Comparison of ENCODE assay signal across 20 mouse cellular contexts in genomic region chr16:93245738-93246137, GRCm38 (mm10).
"Had no signal": no experiment of that assay in that cellular context is flagged by ENCODE, and none has a peak within 500 bp of the region (broad histone marks: within the 10 kb centered on the region; RNA-seq: fewer than 3 reads in every experiment).

No protein-coding gene starts in this region.

- ATAC-seq: liver, postnatal 0 days; lung, postnatal 0 days; midbrain, embryonic 13.5 days; midbrain, embryonic 15.5 days had no signal

- DNase-seq: liver, embryonic 13.5 days; liver, postnatal 0 days; lung, adult 2 months; lung, postnatal 14 days; lung, postnatal 4 days; retina, postnatal 1 day; right cerebral cortex, adult 18-20 months; right cerebral cortex, postnatal 25 days; thymus, adult 18-20 months; thymus, postnatal 14 days; thymus, postnatal 36 days had no signal

- H3K27me3 ChIP-seq: liver, embryonic 13.5 days; lung, embryonic 15.5 days; megakaryocyte, embryonic 14.5 days; midbrain, embryonic 15.5 days had no signal

- H3K27ac ChIP-seq: liver, embryonic 13.5 days; liver, embryonic 15.5 days; lung, embryonic 15.5 days; midbrain, embryonic 13.5 days; midbrain, embryonic 15.5 days; neural tube, embryonic 12.5 days had no signal

- H3K9ac ChIP-seq: liver, embryonic 13.5 days; liver, embryonic 15.5 days; liver, postnatal 0 days; lung, embryonic 15.5 days; midbrain, embryonic 13.5 days; midbrain, embryonic 15.5 days; neural tube, embryonic 12.5 days had no signal

- H3K36me3 ChIP-seq: liver, embryonic 13.5 days; liver, embryonic 15.5 days; lung, embryonic 15.5 days; midbrain, embryonic 13.5 days; midbrain, embryonic 15.5 days; neural tube, embryonic 12.5 days had no signal

- H3K9me3 ChIP-seq: liver, embryonic 13.5 days; liver, embryonic 15.5 days; lung, embryonic 15.5 days; midbrain, embryonic 13.5 days; midbrain, embryonic 15.5 days; neural tube, embryonic 12.5 days had no signal

- H3K4me2 ChIP-seq: liver, embryonic 13.5 days; liver, embryonic 15.5 days; lung, embryonic 15.5 days; midbrain, embryonic 11.5 days; midbrain, embryonic 13.5 days; midbrain, embryonic 15.5 days; neural tube, embryonic 12.5 days had no signal

- H3K4me1 ChIP-seq: liver, embryonic 13.5 days; liver, embryonic 15.5 days; lung, embryonic 15.5 days had no signal

- H3K4me3 ChIP-seq: liver, embryonic 13.5 days; liver, embryonic 15.5 days; lung, embryonic 15.5 days; megakaryocyte, embryonic 14.5 days; midbrain, embryonic 13.5 days; midbrain, embryonic 15.5 days; myocyte; neural tube, embryonic 12.5 days had no signal
